Mouse (Mus musculus) midbrain, embryonic 14.5 days (tissue): ENCODE measurements around the gene Pkp2. TPM values are rescaled to one million over a fixed set of nuclear protein-coding genes. Genes with fewer than 3 reads are reported as not detected.
"Not testable (repeated sequence)": the region's sequence is repeated elsewhere in the genome, so short reads cannot be mapped to it uniquely, and the experiment has no call there.

Source experiments
- ATAC-seq: fragments of 200-750 bp; cut with Nextera tagmentation; 2 replicates; pipeline ENCODE4 v1.8.0; 2017; ENCODE audit warnings: moderate number of reproducible peaks, moderate library complexity; ENCODE audit not compliant: low FRiP score, low TSS enrichment
- DNase-seq: peaks from one replicate; pipeline ENCODE4 v3.0.0-alpha.2; 2015
- H3K27ac ChIP-seq: fragments of 300-500 bp; sonication (generic); replicated peaks from 2 replicates; pipeline ENCODE4 v1.5.1; 2014; ENCODE audit warnings: mild to moderate bottlenecking, low read depth, low read length, moderate library complexity
- H3K27me3 ChIP-seq: fragments of 300-500 bp; sonication (generic); 2 replicates; pipeline ENCODE4 v1.6.1; 2014; ENCODE audit warnings: low read length, control low read depth, mixed read lengths; ENCODE audit not compliant: control insufficient read depth, insufficient read depth
- H3K36me3 ChIP-seq: fragments of 300-500 bp; sonication (generic); 2 replicates; pipeline ENCODE4 v1.6.1; 2014; ENCODE audit warnings: low read length, control low read depth; ENCODE audit not compliant: control insufficient read depth, insufficient read depth
- H3K4me1 ChIP-seq: fragments of 300-500 bp; sonication (generic); 2 replicates; pipeline ENCODE4 v1.6.1; 2014; ENCODE audit warnings: mild to moderate bottlenecking, antibody characterized with exemption, low read length, control low read depth; ENCODE audit not compliant: control insufficient read depth, insufficient read depth
- H3K4me2 ChIP-seq: fragments of 300-500 bp; sonication (generic); 2 replicates; pipeline ENCODE4 v1.6.1; 2014; ENCODE audit warnings: mild to moderate bottlenecking, low read length, moderate library complexity
- H3K4me3 ChIP-seq: fragments of 300-500 bp; sonication (generic); replicated peaks from 2 replicates; pipeline ENCODE4 v1.5.1; 2014; ENCODE audit warnings: low read depth, low read length
- H3K9ac ChIP-seq: fragments of 300-500 bp; sonication (generic); replicated peaks from 2 replicates; pipeline ENCODE4 v1.6.1; 2014; ENCODE audit warnings: mild to moderate bottlenecking, low read length, moderate library complexity
- H3K9me3 ChIP-seq: fragments of 300-500 bp; sonication (generic); 2 replicates; pipeline ENCODE4 v1.6.1; 2016; ENCODE audit warnings: low read length, control low read depth, mixed read lengths; ENCODE audit not compliant: control insufficient read depth
- WGBS: fragments of 180-500 bp; shearing (Covaris S2); extraction: QIAGEN DNeasy Blood & Tissue Kit; methylation state at CpG from one replicate; pipeline ENCODE4 v1.1.7; 2014; 5-methylcytosine and 5-hydroxymethylcytosine counted together
- polyA plus RNA-seq: library from polyadenylated mRNA; unstranded; fragments of >200 nt; fragmentation: Nextera tagmentation; extraction: Ambion mirVana; gene quantifications from 2 replicates; pipeline ENCODE4 v1.2.1, GENCODE M21; 2014

Pkp2 gene
- 0.59 and 1.3 TPM in 2 replicates for polyA plus RNA-seq

DNA sequence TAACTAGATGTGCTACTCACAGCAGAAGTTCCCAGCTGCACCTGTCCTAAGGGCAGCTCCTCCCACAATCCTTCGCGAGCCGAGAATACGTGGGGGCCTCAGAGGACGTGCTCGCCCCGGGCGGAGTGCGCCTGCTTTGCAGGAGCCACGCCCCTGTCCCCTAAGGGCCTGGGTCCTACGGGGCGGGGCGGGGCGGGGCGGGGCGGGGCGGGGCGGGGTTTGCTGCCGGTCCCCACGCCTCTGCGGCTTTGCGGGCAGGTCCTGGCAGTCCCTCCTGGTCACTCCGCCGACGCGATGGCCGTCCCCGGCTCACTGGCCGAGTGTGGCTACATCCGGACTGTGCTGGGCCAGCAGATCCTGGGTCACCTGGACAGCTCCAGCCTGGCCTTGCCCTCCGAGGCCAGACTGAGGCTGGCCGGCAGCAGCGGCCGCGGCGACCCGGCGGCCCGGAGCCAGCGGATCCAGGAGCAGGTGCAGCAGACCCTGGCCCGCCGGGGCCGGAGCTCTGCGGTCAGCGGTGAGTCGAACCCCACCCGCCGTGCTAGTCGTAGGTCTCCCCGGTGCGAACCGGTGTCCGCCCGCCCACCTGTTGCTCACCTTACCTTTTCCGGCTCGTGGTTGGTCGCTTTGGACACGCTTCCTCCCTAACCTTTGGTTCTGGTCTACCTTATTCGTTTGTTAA, at the start of gene Pkp2:
Gene Pkp2, plus strand, starts transcription at position 240 of the 682 bp plus-strand sequence.
- ATAC-seq (peak; percentile 90), DNase-seq (peak; percentile 82)
- peak within 1 kb of the TSS; percentile 68 for H3K4me3 ChIP-seq
- peak within 1 kb of the TSS; percentile 62 for H3K9ac ChIP-seq
- 0 out of 2 replicates have a peak, but pooled peaks cover 7% of the 10 kb centered on the region for H3K4me1 ChIP-seq
- H3K36me3 ChIP-seq = no peaks in the 10 kb centered on the region
- H3K27ac ChIP-seq = no peak within 1 kb of the TSS
- no peaks in the 10 kb centered on the region for H3K9me3 ChIP-seq
- H3K27me3 ChIP-seq = peaks cover 30% of the 10 kb centered on the region
- peak within 1 kb of the TSS; percentile 100 for H3K4me2 ChIP-seq
- under 1% methylated on average over 59 of the region's 59 CpGs for whole genome bisulfite sequencing

- H3K27ac ChIP-seq = no peak overlapping the region
- H3K4me2 ChIP-seq = no peak overlapping the region
- ATAC-seq = no peak
- no peak for DNase-seq
- H3K4me3 ChIP-seq = no peak overlapping the region
- WGBS = 70% methylated on average over 17 of the region's 17 CpGs
- no peaks in the 10 kb centered on the region for H3K36me3 ChIP-seq
- H3K9me3 ChIP-seq = no peaks in the 10 kb centered on the region
- no peak overlapping the region for H3K9ac ChIP-seq
- no peaks in the 10 kb centered on the region for H3K4me1 ChIP-seq
- no peaks in the 10 kb centered on the region for H3K27me3 ChIP-seq
These were observed 15.7 kb upstream of the Pkp2 start for GRCm38 (mm10) chr16:16197374-16197773.

- not testable (repeated sequence) for H3K36me3 ChIP-seq, H3K27me3 ChIP-seq, H3K4me1 ChIP-seq, H3K9me3 ChIP-seq, H3K9ac ChIP-seq, H3K27ac ChIP-seq, H3K4me2 ChIP-seq, H3K4me3 ChIP-seq
- ATAC-seq (peak; percentile 53; the same call in 1 of the 2 replicates), DNase-seq (peak; percentile 64)
- WGBS = 47% methylated on average over 8 of the region's 8 CpGs
These were observed 11.1 kb upstream of the Pkp2 start for GRCm38 (mm10) chr16:16201991-16202390.

DNA sequence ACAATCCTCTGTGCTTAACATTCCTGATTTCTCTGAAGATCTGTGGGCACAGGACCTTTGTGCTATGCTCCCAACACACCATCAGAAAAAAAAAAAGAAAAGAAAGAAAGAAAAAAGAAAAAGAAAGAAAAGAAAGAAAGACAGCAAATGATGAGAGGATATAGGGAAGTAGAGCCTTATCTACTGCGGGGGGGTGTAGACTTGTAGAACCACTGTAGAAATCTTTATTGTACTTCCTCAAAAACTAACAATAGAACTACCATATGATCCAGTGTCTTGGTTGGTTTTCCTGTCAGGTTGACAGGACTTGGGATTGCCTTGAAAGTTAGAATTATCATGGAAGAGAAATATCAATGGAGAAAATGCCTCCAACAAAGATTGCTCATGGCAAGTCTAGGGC, 8.5 kb upstream of the Pkp2 start:
- Histone ChIP-seq H3K9me3 (no peaks in the 10 kb centered on the region), H3K36me3 (no peaks in the 10 kb centered on the region), H3K27ac (no peak overlapping the region), H3K4me3 (no peak overlapping the region), H3K4me1 (no peaks in the 10 kb centered on the region), H3K27me3 (no peaks in the 10 kb centered on the region), H3K4me2 (no peak overlapping the region), H3K9ac (no peak overlapping the region)
- WGBS = 92% methylated on average over 1 of the region's 1 CpGs
- no peak for DNase-seq
- no peak for ATAC-seq

DNA sequence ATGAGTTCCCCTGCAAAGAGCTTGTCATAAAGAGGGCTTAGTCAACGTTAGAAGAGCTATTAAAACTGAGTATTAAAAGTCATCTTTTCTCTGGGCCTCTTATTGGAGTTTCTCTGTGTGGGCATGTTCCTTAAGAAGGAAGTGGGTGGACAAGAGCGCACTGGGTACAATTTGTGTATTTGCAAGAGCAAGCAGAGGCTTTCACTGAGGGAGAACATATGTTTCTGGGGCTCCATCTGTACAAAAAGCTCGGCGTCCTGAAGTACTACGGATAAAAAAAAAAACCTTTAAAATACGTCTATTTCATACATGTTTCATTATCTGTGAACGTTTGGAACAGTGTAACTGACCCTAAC, 417 bp upstream of the Pkp2 start:
- peak overlapping the region; percentile 100 for H3K4me2 ChIP-seq
- H3K27ac ChIP-seq = no peak overlapping the region
- no peak for ATAC-seq
- peaks cover 30% of the 10 kb centered on the region for H3K27me3 ChIP-seq
- peak overlapping the region; percentile 68 for H3K4me3 ChIP-seq
- DNase-seq = no peak
- no peaks in the 10 kb centered on the region for H3K9me3 ChIP-seq
- peak overlapping the region; percentile 62 for H3K9ac ChIP-seq
- H3K4me1 ChIP-seq = 0 out of 2 replicates have a peak, but pooled peaks cover 7% of the 10 kb centered on the region
- 22% methylated on average over 7 of the region's 7 CpGs for WGBS
- no peaks in the 10 kb centered on the region for H3K36me3 ChIP-seq

DNA sequence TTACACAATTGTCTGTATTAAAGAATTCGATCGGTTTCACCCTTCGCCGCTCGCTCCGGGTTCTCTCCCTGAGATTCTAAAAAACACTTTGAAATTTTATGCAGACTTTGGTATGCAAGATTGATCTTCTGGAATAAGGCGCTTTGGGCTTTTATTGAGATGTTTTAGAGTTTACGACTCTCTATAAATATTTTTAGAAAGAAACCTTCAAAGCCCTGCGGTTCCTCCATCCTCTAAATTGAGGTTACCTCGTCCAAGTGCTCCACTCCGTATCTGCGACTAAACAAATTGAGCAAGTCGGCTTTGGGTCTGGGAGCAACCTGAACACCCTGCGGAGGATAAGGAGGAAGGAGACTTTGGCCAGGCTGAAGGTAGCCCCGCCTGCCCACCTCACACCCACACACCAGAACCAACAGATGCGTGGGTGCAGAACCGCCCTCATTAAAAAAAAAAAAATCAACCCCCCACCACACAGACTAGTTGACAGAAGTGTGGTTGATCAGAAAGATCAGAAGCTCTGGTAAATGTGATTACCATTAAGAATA, 715 bp downstream of the Pkp2 start:
- peak overlapping the region; percentile 68 for H3K4me3 ChIP-seq
- H3K27ac ChIP-seq = no peak overlapping the region
- ATAC-seq = no peak
- no peak for DNase-seq
- peak overlapping the region; percentile 62 for H3K9ac ChIP-seq
- H3K9me3 ChIP-seq = no peaks in the 10 kb centered on the region
- peaks cover 30% of the 10 kb centered on the region for H3K27me3 ChIP-seq
- H3K4me2 ChIP-seq = peak overlapping the region; percentile 100
- 0 out of 2 replicates have a peak, but pooled peaks cover 7% of the 10 kb centered on the region for H3K4me1 ChIP-seq
- no peaks in the 10 kb centered on the region for H3K36me3 ChIP-seq
- under 1% methylated on average over 17 of the region's 17 CpGs for WGBS

DNA sequence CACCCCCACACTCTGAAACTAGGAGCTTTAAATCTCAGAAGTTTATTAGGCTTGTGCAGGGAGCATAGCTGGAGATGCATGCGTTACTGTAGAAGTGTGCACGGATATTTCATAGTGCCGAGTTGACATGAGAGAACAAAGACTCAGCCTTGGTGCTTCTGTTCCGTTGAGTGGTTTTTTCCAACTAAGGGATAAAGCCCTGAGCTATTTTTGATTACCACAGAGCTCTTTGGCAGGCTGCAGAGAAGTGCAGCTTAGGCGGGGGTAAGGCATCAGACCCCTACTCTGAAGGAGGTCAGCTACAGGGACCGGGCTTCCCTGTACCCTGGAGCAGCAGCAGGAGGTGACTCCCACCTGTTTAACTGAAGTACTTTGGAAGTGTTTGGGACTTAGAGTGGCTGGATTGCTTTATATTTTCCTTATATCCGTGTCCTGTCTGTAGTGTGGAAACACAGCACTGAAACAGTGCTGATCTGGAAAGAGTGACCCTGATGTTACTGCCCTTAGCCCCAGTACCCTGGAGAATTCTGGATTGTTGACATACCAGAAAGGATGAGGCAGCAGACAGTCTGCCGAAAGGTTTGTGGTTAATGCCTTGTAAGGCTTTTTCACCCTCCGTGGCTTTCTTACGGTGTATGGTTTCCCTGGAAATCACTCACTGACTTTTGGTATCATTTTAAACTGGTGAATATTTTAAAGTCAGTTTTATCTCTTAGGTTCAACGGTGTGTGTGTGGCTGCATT, 2.7 kb downstream of the Pkp2 start:
- Histone ChIP-seq H3K9ac (no peak overlapping the region), H3K4me2 (no peak overlapping the region), H3K4me3 (no peak overlapping the region), H3K4me1 (0 out of 2 replicates have a peak, but pooled peaks cover 7% of the 10 kb centered on the region), H3K9me3 (no peaks in the 10 kb centered on the region), H3K36me3 (no peaks in the 10 kb centered on the region), H3K27ac (no peak overlapping the region), H3K27me3 (peaks cover 30% of the 10 kb centered on the region)
- 21% methylated on average over 11 of the region's 11 CpGs for WGBS
- DNase-seq (peak; percentile 10), ATAC-seq (no peak)

GRCm38 (mm10) chr16:16216934-16217333, 3.8 kb downstream of the Pkp2 start:
- Histone ChIP-seq H3K4me2 (no peak overlapping the region), H3K4me3 (no peak overlapping the region), H3K27ac (no peak overlapping the region), H3K36me3 (no peaks in the 10 kb centered on the region), H3K9ac (no peak overlapping the region), H3K4me1 (0 out of 2 replicates have a peak, but pooled peaks cover 7% of the 10 kb centered on the region), H3K27me3 (peaks cover 30% of the 10 kb centered on the region), H3K9me3 (no peaks in the 10 kb centered on the region)
- DNase-seq = no peak
- no peak for ATAC-seq
- 93% methylated on average over 1 of the region's 1 CpGs for WGBS
